26 mouse cellular contexts compared by ENCODE assay signal in genomic region chr8:111203341-111203740, GRCm38 (mm10). TPM values are rescaled to one million over a fixed set of nuclear protein-coding genes. Genes with fewer than 3 reads are reported as not detected.
DNase-seq lines count a peak whose midpoint lies in the region; ATAC-seq and TF ChIP-seq lines count a peak whose summit lies in the region.
"Had no signal": no experiment of that assay in that cellular context is flagged by ENCODE, and none has a peak within 500 bp of the region (broad histone marks: within the 10 kb centered on the region; RNA-seq: fewer than 3 reads in every experiment).

No protein-coding gene starts in this region.

- no peak for TF ChIP-seq CTCF in kidney, adult 2 months (conservative IDR thresholded peaks at IDR 0.05; ENCODE audit: insufficient read depth, insufficient read length, low read depth, low read length)

- no peaks in the 10 kb centered on the region for H3K27me3 ChIP-seq in kidney, adult 2 months (replicated peaks; ENCODE audit: control insufficient read depth, insufficient read depth, low read length)
- H3K27me3 ChIP-seq in liver, embryonic 16.5 days (ENCODE audit: control insufficient read depth, insufficient read depth, low read depth, low read length), result no peaks in the 10 kb centered on the region
- H3K27me3 ChIP-seq in liver, embryonic 11.5 days (replicated peaks; ENCODE audit: control insufficient read depth, insufficient read depth, low read length), result no peaks in the 10 kb centered on the region
- H3K27me3 ChIP-seq: embryonic facial prominence, embryonic 13.5 days; forebrain, embryonic 12.5 days; forebrain, embryonic 15.5 days; heart, embryonic 13.5 days; hindbrain, embryonic 12.5 days; hindbrain, embryonic 15.5 days had no signal

- WGBS in kidney, adult 2 months, result 55% methylated on average over 2 of the region's 2 CpGs
- WGBS in liver, embryonic 16.5 days (ENCODE audit: insufficient replicate concordance), result 60% methylated on average over 2 of the region's 2 CpGs
- 82% methylated on average over 2 of the region's 2 CpGs for WGBS in liver, embryonic 11.5 days

- H3K27ac ChIP-seq in kidney, adult 2 months (ENCODE audit: insufficient read depth, low read depth, low read length), result no peak overlapping the region
- H3K27ac ChIP-seq in liver, embryonic 16.5 days (ENCODE audit: low read length), result peak overlapping the region; percentile 25; the same call in 1 of the 2 replicates
- H3K27ac ChIP-seq in liver, embryonic 11.5 days (ENCODE audit: low read depth, low read length), result no peak overlapping the region
- H3K27ac ChIP-seq in brown adipose tissue, adult 24 weeks (replicated peaks; ENCODE audit: low read depth, low read length), result 0 out of 2 replicates have a peak overlapping the region, but pooled peaks have one; percentile 8
- H3K27ac ChIP-seq: embryonic facial prominence, embryonic 10.5 days; embryonic facial prominence, embryonic 13.5 days; forebrain, embryonic 12.5 days; forebrain, embryonic 15.5 days; heart, adult 2 months; heart, embryonic 10.5 days; heart, embryonic 13.5 days; hindbrain, embryonic 12.5 days; hindbrain, embryonic 15.5 days had no signal

- no peak overlapping the region for H3K9ac ChIP-seq in liver, embryonic 16.5 days (ENCODE audit: low read depth, low read length)
- H3K9ac ChIP-seq in liver, embryonic 11.5 days (ENCODE audit: low read depth, low read length), result no peak overlapping the region
- H3K9ac ChIP-seq: embryonic facial prominence, embryonic 13.5 days; forebrain, embryonic 12.5 days; forebrain, embryonic 15.5 days; heart, embryonic 13.5 days; hindbrain, embryonic 12.5 days; hindbrain, embryonic 15.5 days had no signal

- peak; percentile 21 for DNase-seq in adrenal gland, postnatal 10 days
- no peak for DNase-seq in adrenal gland, postnatal 14 days
- DNase-seq in kidney, adult 2 months, result peak; percentile 28
- DNase-seq in kidney, adult 18-20 months, result no peak
- no peak for DNase-seq in liver, embryonic 11.5 days (ENCODE audit: low spot score)
- DNase-seq in yolk sac, embryonic 10.5 days (ENCODE audit: low spot score), result no peak
- DNase-seq: adrenal gland, adult 8-10 months; cerebellum, adult 11-12 months; cerebellum, adult 8-10 months; cerebellum, postnatal 10 days; cerebellum, postnatal 36 days; embryo, embryonic 11 days; gastrocnemius, postnatal 25 days; heart, adult 2 months had no signal

- H3K4me3 ChIP-seq in kidney, adult 2 months (ENCODE audit: insufficient read depth, low read depth, low read length), result no peak overlapping the region
- H3K4me3 ChIP-seq in liver, embryonic 16.5 days (ENCODE audit: low read depth, low read length), result no peak overlapping the region
- H3K4me3 ChIP-seq in liver, embryonic 11.5 days (ENCODE audit: low read depth, low read length), result no peak overlapping the region
- H3K4me3 ChIP-seq in brown adipose tissue, adult 24 weeks (ENCODE audit: insufficient read depth, low read depth, low read length), result no peak overlapping the region
- H3K4me3 ChIP-seq: embryonic facial prominence, embryonic 10.5 days; embryonic facial prominence, embryonic 13.5 days; erythroblast, embryonic 14.5 days; forebrain, embryonic 12.5 days; forebrain, embryonic 15.5 days; heart, adult 2 months; heart, embryonic 10.5 days; heart, embryonic 13.5 days; hindbrain, embryonic 12.5 days; hindbrain, embryonic 15.5 days had no signal

- ATAC-seq in liver, embryonic 16.5 days (ENCODE audit: low read depth), result no peak
- no peak for ATAC-seq in liver, embryonic 11.5 days (replicated peaks; ENCODE audit: low FRiP score)
- ATAC-seq: activated CD4-positive, CD25-positive, alpha-beta regulatory T cell, adult 4 months; forebrain, embryonic 15.5 days had no signal

- no peaks in the 10 kb centered on the region for H3K9me3 ChIP-seq in liver, embryonic 16.5 days (replicated peaks; ENCODE audit: control insufficient read depth, low read length)
- no peaks in the 10 kb centered on the region for H3K9me3 ChIP-seq in liver, embryonic 11.5 days (ENCODE audit: control insufficient read depth, low read length)
- H3K9me3 ChIP-seq: embryonic facial prominence, embryonic 10.5 days; embryonic facial prominence, embryonic 13.5 days; forebrain, embryonic 12.5 days; forebrain, embryonic 15.5 days; heart, embryonic 10.5 days; heart, embryonic 13.5 days; hindbrain, embryonic 12.5 days; hindbrain, embryonic 15.5 days had no signal

- TF ChIP-seq POLR2A in kidney, adult 2 months (IDR thresholded peaks at IDR 0.05; ENCODE audit: low read depth, low read length), result no peak

- H3K36me3 ChIP-seq in kidney, adult 2 months (ENCODE audit: control insufficient read depth, insufficient read depth, low read length), result no peaks in the 10 kb centered on the region; the same call in 1 of the 2 replicates
- H3K36me3 ChIP-seq in liver, embryonic 16.5 days (ENCODE audit: control insufficient read depth, insufficient read depth), result no peaks in the 10 kb centered on the region; the same call in 1 of the 2 replicates
- no peaks in the 10 kb centered on the region for H3K36me3 ChIP-seq in liver, embryonic 11.5 days (ENCODE audit: control insufficient read depth, insufficient read depth, low read length)
- H3K36me3 ChIP-seq: forebrain, embryonic 12.5 days; forebrain, embryonic 15.5 days; hindbrain, embryonic 12.5 days had no signal

- H3K4me2 ChIP-seq in liver, embryonic 16.5 days (ENCODE audit: low read depth, low read length), result no peak overlapping the region
- H3K4me2 ChIP-seq in liver, embryonic 11.5 days, result no peak overlapping the region
- H3K4me2 ChIP-seq: embryonic facial prominence, embryonic 13.5 days; forebrain, embryonic 12.5 days; forebrain, embryonic 15.5 days; heart, embryonic 13.5 days; hindbrain, embryonic 12.5 days; hindbrain, embryonic 15.5 days had no signal

- H3K4me1 ChIP-seq in kidney, adult 2 months (ENCODE audit: control insufficient read depth, insufficient read depth, low read length), result peaks cover 3% of the 10 kb centered on the region; the same call in 1 of the 2 replicates
- H3K4me1 ChIP-seq in liver, embryonic 16.5 days (ENCODE audit: control insufficient read depth, low read depth, low read length), result no peaks in the 10 kb centered on the region
- H3K4me1 ChIP-seq in liver, embryonic 11.5 days (replicated peaks; ENCODE audit: control insufficient read depth, insufficient read depth, low read length), result no peaks in the 10 kb centered on the region
- H3K4me1 ChIP-seq in brown adipose tissue, adult 24 weeks (ENCODE audit: control insufficient read depth, insufficient read depth, insufficient read length, low read length), result peaks cover 3% of the 10 kb centered on the region
- H3K4me1 ChIP-seq: embryonic facial prominence, embryonic 10.5 days; embryonic facial prominence, embryonic 13.5 days; forebrain, embryonic 12.5 days; hindbrain, embryonic 12.5 days; hindbrain, embryonic 15.5 days had no signal

RNA-seq across cellular contexts. Expression of gene Glg1, which starts 55.7 kb away (rescaled TPM):
- 10 to 100 TPM; 79.4 to 92.1 TPM for total RNA-seq in adrenal gland, postnatal 10 days (2021)
- 95.5 and 98.6 TPM in 2 replicates for total RNA-seq in adrenal gland, postnatal 14 days (2021)
- polyA plus RNA-seq in kidney, adult 2 months (2012; rRNA removed), result 40.8 and 44.5 TPM in 2 replicates
- polyA plus RNA-seq in liver, embryonic 16.5 days (2015; fragmentation: Nextera tagmentation; extraction: Ambion mirVana), result 14.6 and 17.4 TPM in 2 replicates
- 36.4 and 40.1 TPM in 2 replicates for polyA plus RNA-seq in liver, embryonic 11.5 days (2014; fragmentation: Nextera tagmentation; extraction: Ambion mirVana)
- polyA plus RNA-seq in brown adipose tissue, adult 24 weeks (2012; ENCODE audit: insufficient read depth, insufficient read length, missing spikeins), result 13.9 and 21.8 TPM in 2 replicates

Comparison
In these comparisons a context has a peak if more than half of its experiments do, and no peak if none do; other contexts are left out.
1. DNase-seq: peak in adrenal gland, postnatal 10 days (single experiment) and kidney, adult 2 months (single experiment); none in adrenal gland, postnatal 14 days (single experiment), kidney, adult 18-20 months (single experiment), liver, embryonic 11.5 days (single experiment) and yolk sac, embryonic 10.5 days (single experiment).
2. H3K27ac ChIP-seq: peak in liver, embryonic 16.5 days (single experiment) and brown adipose tissue, adult 24 weeks (single experiment); none in kidney, adult 2 months (single experiment) and liver, embryonic 11.5 days (single experiment).